Mouse (Mus musculus) large intestine, adult 2 months (tissue): ENCODE results near the gene Rasgrf1. TPM values are rescaled to one million over a fixed set of nuclear protein-coding genes. Genes with fewer than 3 reads are reported as not detected.
"Not testable (repeated sequence)": the region's sequence is repeated elsewhere in the genome, so short reads cannot be mapped to it uniquely, and the experiment has no call there.

Experiments
- DNase-seq: peaks from one replicate; pipeline ENCODE4 v3.0.0-alpha.2; 2012; ENCODE audit warnings: low read depth, low spot score
- WGBS: fragments of 180-500 bp; shearing (Covaris S2); methylation state at CpG from one replicate; pipeline ENCODE4 v1.1.7; 2018; 5-methylcytosine and 5-hydroxymethylcytosine counted together
- polyA plus RNA-seq: library from polyadenylated mRNA; depleted of rRNA; stranded (reverse); fragments of >200 nt; gene quantifications from 2 replicates; pipeline ENCODE4 v1.2.3, GENCODE M21; 2012

The Rasgrf1 gene
- polyA plus RNA-seq, 1 experiment: 0.06 TPM

DNA sequence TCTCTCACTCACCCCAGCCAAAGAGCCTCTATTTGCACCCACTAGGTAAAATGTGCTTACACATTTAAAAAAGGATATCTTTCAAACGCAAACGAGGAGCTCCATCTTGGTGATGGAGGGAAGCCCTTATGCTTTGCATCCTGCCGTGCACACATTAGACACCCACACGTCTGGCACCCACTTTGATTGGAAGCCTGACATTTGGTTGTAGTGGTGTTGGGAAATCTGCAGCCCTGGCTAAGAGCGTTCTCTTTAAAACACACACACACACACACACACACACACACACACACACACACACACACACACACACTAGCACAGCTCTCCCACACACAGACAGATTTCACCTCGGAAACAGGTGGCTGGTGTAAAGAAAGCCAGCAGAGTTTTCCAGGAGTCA lies 111.2 kb downstream of the Rasgrf1 start:
- no peak for DNase-seq
- WGBS: 73% methylated on average over 6 of the region's 6 CpGs

DNA sequence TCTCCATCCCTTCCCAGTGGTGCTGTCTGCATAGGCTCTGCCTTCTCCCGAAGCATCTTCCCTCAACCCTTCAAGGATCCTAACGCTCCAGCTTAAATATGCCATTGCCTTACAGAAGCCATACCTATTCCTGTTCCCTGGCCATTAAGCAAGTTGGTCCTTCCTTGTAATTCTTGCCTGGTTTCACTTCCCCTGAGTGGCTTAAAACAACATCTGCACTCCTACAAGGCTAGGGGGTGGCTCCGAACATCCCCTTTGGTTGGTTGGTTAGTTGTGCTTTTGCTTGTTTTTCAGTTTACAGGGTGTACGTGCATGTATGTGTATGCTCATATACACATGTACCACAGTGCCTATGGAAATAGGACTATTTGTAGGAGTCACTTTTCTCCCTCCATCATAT lies 111.7 kb downstream of the Rasgrf1 start:
- WGBS: 90% methylated on average over 4 of the region's 4 CpGs
- DNase-seq: no peak

DNA sequence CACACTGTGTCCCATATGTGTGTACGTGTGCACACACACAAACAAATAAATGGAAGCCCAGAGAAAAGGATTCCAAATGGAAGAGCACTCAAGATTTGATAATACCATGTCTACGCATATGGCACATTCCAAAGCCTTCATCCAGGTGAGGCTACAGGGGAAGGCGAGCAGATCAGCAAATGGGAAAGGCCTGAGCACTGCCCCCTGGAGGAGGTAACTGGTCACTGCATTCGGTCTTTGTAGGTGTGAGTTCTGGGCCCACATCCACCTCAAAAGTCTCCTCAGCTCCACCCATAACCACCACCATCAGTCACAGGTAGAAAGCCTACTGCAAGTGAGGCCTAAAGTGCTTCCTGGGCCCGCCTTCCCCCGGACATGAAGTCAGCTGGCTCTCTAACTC lies 118.0 kb downstream of the Rasgrf1 start:
- 89% methylated on average over 6 of the region's 6 CpGs for WGBS
- no peak for DNase-seq

DNA sequence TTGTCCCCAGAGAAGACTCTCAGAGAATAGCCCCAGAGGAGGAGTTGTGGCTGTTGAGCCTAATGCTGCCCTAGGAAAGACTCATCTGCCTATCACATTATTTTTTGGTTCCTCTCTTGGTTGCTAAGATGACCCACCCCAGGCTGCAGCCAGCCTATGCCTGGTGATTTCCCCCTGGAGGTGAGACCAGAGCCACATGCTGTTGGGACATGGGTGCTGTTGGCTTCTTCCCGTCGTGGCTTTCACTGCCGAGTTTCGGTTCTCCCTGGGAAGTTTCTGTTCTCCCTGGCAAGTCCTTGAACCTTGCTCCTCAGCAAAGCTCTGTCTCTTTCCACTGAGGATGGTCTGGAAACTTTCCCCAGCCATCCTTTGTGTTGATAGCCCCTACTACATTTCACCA lies 124.2 kb downstream of the Rasgrf1 start:
- 76% methylated on average over 4 of the region's 4 CpGs for WGBS
- no peak for DNase-seq

DNA sequence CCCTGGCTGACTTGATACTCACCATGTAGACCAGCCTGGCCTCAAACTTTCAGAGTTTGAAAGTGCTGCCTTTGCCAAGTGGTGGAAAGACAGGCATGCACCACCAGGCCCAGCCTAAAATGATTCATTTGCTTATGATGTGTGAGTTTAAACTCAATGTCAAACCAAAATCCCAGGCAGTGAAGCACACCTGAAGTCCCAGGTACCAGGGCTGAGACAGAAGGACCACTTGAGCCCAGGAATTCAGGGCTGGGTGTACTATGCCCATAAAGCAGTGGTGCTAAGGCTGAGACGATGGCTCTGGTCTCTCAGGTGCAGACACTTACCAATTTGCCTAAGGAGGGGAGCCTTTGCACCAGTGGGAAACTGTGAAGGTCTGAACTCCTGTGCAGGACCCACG lies 125.5 kb downstream of the Rasgrf1 start:
- 66% methylated on average over 2 of the region's 2 CpGs for WGBS
- no peak for DNase-seq

DNA sequence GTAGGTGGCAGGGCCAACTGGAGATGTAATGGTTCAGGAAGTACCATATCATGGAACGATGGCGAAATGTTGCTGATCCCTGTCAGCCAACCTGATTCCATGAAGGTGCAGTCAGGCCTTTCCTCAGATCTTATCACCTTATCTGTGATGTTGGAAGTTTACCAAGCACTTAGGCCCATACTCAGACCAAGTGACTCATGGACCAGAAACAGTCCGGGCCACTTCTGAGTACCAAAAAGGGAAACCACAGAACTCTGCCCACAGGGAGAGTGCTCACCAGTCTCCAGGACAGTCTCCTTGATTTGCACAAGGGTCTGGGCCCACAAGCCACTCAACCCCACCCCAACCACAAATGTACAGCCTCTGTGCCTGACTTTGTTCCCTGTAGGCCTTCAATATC lies 126.1 kb downstream of the Rasgrf1 start:
- 29% methylated on average over 3 of the region's 3 CpGs for WGBS
- DNase-seq: no peak

DNA sequence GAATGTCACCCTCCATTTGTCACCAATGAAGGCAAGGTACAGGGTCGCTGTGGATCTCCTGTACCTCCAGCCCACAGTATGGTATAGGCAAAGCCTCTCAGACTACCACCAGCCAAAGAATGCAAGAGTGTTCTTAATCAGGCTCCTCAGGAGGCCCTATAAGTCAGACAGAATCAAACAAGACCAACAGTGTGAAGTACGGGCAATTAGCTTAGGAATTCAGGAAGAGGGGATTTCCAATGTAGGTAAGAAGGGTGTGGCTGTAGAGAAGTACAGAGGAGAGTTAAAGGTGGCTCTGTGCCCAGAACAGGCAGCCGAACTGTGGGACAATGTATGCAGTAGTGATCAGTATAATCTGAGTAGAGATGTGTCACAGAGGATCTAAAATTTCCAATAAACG lies 126.6 kb downstream of the Rasgrf1 start:
- WGBS: 28% methylated on average over 4 of the region's 4 CpGs
- no peak for DNase-seq

DNA sequence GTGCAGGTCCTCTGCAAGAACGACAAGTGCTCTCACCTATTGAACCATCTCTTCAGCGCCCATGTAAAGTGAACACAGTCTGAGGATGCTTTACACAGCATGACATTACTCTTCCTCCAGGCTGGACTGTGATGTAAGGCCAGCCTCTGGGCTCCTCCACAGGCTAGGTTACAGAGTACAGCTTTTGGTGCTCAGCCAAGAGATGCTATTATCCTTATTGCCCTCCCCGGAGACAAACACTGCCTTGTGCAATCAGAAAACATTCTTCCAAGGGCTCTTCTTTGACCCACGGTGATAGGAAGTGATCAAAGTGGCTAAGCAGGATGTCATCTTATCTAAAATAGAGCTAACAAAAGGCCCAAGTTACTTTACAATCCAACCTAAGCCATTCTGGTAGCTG lies 128.8 kb downstream of the Rasgrf1 start:
- no peak for DNase-seq
- 54% methylated on average over 4 of the region's 4 CpGs for WGBS

DNA sequence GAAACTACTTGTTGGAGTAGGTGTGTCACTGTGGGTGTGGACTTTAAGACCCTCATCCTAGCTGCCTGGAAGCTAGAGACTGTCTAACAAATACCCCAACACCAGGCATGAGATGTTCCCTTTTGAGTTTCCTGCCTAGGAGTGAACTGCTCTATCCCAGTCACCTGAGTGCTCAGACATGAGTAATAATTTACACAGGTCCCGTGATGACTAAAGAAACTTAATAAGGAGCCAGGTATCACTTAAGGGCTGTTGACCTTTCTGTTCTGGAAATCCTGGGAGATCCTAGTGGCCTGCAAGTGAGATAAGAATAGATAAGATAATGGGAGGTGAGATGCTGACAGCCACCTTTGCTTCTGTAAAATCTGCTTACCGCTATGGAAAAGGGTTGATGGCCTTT lies 131.2 kb downstream of the Rasgrf1 start:
- no peak for DNase-seq
- 64% methylated on average over 2 of the region's 2 CpGs for WGBS

DNA sequence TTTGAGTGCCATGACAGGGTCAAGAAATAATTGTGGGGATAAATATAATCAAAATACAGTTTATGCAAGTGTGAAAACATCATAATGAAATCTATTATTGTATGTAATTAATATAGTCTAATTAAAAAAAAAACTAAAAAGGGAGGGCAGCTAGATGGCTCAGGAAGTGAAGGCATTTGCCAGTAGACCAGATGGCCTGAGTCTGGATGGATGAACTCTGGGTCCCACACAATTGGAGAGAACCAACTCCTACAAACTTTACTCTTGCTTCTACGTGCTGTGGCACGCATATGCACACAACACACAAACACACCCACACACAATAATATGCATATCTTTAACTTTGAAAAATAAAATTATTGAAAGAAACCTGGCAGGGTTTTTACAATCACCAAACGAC lies 131.8 kb downstream of the Rasgrf1 start:
- WGBS: 95% methylated on average over 3 of the region's 3 CpGs

DNA sequence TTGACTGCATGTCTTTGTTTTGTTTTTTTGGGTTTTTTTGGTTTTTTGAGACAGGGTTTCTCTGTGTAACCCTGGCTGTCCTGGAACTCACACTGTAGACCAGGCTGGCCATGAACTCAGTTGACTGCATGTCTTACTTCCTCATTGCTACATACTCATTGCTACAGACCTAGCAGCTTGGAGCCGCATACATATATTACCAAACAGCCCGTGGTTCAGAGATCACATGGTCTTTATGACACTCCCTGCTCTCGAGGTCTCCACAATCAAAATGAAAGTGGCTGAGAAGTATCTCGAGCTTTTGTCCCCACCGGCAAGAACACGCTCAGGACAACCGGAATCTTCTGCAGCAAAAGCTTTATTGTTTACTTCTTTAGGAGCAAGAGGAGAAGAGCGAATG lies 133.2 kb downstream of the Rasgrf1 start:
- 67% methylated on average over 8 of the region's 8 CpGs for WGBS
- not testable (repeated sequence) for DNase-seq

More for the DNA sequence above, 131.8 kb downstream of the Rasgrf1 start:
- no peak for DNase-seq

DNA sequence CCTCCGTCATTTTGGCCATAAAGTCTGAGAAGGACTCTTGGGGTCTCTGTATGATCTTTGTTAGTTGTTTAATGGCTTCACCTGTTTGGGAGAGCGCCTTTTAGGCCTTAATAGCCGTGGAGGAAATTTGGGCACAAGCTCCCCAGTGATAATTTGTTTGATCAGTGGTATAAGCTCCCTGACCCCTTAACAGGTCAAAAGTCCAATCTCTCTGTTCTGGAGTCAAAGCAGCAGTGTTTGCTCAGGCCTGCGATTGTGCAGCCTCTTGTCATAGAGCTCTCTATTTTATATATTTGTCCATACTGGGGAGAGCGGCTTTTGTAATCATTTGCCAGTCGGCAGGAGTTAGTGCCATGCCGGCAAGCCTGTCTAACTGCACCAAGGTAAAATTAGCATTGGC lies 135.5 kb downstream of the Rasgrf1 start:
- DNase-seq: no peak
- 75% methylated on average over 7 of the region's 7 CpGs for WGBS

DNA sequence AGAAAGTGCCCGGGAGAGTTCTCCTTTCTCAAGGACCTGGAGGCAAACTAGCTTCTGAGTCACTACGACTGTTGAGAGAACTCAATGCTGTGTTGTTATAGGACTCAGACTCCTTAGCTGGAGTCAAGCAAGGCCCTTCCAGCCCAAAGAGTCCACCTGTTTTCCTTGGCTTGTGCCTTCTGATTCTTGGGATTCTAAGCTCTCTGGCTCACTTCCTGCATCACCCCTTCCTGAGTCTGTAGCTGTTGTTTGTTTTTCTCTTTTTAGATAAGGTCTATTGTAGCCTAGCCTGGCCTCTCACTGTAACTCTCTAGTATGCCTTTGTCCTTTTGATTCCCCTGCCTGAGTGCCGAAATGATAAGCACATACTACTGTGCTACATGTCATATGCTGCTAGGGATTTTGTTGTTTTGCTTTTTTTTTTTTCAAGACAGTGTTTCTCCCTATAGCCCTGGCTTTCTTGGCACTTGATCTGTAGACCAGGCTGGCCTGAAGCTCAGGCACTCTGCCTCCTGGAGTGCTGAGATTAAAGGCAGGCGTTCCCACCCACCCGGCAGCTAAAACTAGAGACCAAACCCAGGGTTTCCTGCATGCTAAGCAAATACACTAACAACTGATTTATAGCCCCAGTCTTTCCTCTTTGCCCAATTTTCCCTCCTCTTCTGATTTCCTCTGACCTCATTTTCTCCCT lies 138.4 kb downstream of the Rasgrf1 start:
- 23% methylated on average over 5 of the region's 5 CpGs for WGBS
- DNase-seq: no peak

DNA sequence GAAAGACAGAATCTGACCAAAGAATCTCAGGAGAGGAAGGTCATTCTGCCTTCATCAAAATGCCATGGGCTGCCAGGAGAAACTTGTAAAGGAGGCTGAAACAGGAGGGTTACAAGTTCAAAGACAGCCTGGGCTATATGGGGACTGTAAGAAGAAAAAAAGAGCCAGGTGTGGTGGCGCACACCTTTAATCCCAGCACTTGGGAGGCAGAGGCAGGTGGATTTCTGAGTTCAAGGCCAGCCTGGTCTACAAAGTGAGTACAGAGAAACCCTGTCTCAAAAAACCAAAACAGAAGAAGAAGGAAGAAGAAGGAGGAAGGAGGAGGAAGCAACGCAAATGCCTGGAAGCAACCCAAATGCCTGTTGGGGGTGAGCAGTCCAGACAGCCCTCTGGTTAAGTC lies 144.1 kb downstream of the Rasgrf1 start, which contains the start of gene Ctsh:
Gene Ctsh, plus strand, starts transcription at position 301 of the 400 bp plus-strand sequence.
- DNase-seq: no peak
- 54% methylated on average over 2 of the region's 2 CpGs for WGBS

DNA sequence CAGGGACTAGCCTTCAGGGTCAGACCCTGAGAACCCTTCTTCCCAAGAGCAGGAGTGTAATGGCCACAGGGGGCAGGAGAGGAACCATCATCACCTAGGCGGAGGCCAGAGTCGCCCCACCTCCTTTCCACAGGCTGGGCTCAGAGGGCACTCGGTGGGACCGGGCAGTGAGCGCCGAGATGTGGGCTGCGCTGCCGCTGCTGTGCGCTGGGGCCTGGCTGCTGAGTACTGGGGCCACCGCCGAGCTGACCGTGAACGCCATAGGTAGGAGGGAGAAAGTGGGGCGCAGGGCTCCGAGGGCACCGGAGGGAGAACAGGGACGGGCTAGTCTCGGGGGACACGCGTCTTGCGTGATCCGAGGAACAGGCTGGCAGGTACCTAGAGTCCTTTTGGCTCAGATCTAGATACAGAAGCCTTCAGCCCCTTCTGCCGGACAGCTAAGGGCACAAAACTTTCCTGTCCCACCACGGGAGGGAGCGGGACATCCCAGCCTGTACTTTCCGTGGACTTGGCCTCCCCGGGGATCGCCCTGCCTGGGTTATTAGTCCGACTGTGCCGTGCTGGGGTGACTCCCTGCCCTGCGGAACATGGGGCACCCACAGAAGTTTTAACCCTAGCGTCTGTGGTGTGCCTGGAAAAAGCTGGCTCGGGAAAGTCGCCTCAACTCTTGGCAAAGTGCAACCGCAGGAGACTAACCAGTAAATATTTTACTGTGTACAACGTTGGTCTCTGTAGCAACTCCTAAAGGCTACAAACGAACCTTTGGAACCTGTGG lies 144.8 kb downstream of the Rasgrf1 start:
- no peak for DNase-seq
- WGBS: under 1% methylated on average over 37 of the region's 37 CpGs

DNA sequence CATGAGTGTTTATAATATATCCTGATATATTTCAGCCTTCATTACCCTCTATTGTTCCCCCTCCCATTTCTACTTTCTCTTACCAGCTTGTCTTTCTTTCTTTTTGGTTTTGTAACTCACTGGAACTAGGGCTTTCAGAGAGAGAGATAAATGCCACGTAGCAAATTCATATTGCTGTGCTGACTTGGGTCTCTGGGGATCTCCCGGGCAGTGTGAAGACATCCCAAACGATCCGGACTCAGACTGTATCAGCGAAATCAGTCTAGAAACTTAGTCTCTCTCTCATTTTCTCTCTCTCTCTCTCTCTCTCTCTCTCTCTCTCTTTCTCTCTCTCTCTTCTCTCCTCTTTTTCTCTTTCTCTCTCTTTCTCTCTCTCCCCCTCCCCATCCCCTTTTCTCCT lies 145.7 kb downstream of the Rasgrf1 start:
- 22% methylated on average over 5 of the region's 5 CpGs for WGBS
- DNase-seq: no peak

DNA sequence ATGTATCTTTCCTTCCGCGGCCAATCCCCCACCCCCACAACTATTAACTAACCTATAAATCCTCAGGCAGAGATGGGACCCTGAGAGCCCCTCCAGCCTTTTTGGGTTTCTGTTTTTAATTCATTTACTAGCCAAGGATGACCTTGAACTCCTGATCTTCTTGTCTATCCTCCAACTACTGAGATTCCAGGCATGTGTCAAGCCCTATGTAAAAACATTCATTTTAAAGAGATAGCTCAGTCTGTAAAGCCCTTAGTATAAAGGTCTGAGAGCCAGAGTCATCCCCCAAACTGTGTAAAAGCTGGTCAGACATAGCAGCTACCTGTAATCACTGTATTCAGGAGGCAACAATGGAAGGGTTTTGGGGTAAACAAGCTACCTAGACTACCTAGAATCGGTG lies 146.2 kb downstream of the Rasgrf1 start:
- no peak for DNase-seq
- 74% methylated on average over 3 of the region's 3 CpGs for WGBS

DNA sequence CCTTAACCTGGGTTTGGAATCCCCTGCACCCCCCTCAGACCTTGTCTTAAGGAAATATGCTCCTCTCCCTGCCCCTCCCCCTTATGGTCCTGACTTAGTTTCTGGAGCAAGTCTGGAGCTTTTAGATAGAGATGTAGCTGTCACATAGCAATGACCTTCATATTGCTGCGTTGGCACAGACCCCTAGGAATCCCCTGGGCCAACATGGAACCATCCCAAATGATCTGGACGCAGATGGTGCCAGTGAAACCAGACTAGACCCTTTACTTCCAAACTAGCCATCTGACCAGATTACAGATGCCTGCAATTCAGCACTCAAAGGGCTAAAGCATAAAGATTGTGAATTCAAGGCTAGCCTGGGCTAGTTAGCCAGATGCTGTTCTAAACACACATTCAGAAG lies 147.0 kb downstream of the Rasgrf1 start:
- 85% methylated on average over 2 of the region's 2 CpGs for WGBS
- DNase-seq: no peak

DNA sequence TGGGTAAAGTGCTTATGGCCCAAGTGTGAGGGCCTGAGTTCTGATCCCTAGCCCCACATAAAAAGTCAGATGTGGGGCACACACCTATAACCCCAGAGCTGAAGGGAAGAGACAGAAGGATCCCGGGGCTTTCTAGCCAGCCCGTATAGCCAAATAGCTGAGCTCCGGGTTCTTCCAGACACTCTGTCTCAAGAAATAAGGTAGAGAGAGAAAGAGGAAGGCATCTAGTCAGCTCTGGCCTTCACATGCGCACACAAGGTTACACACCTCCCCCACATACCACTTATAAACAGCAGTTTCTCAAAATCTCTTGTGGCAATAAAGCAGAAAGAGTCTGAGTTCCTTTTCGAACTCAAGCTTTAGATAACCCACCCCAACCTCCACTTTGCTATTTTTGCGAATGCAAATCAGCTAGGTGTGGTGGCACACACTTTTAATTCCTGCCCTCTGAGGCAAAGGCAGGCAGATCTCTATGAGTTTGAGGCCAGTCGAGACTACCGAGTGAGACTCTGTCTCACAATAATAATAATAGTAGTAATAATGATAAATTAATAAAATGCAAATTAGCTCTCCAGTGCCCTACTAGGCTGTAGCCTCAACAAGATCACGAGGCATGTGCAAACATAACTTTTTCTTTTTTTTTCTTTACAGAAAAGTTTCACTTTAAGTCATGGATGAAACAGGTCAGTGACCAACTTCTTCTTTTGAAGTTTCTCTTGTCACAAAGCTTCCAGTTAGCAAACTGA lies 150.3 kb downstream of the Rasgrf1 start:
- WGBS: 68% methylated on average over 9 of the region's 9 CpGs
- no peak for DNase-seq

DNA sequence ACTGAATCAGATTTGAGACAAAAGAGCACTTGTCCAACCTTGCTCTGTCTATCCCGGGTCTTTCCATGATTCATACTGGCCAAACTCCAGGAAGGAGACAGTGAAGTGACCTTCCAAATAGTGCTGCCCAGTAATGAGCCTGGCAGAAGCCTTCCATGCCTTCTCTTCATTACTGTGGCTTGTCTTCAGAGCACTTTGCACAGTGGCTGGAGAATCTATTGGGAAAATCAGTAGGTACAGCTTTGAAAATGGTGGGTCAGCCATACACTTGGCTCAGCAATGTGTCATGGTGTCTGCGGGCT lies 150.8 kb downstream of the Rasgrf1 start:
- DNase-seq: no peak
- 64% methylated on average over 2 of the region's 2 CpGs for WGBS

DNA sequence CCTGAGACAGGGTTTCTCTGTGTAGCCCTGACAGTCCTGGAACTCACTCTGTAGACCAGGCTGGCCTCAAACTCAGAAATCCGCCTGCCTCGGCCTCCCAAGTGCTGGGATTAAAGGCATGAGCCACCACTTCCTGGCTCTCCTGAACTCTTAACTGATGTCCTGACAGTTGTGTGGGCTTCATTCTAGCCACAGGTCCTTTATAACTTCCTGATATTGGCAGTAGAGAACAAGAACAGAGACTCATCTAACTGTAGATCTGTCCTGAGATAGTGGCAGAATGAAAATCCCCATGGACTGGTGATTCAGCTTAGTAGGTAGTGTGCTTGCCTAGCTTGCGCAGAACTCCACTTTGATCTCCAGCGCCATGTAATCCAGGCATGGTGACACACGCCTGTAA lies 151.2 kb downstream of the Rasgrf1 start:
- whole genome bisulfite sequencing: 93% methylated on average over 5 of the region's 5 CpGs
- not testable (repeated sequence) for DNase-seq
